Mouse (Mus musculus) cortical plate, adult 2 months (tissue): ENCODE data around the gene Nrtn. TPM values are rescaled to one million over a fixed set of nuclear protein-coding genes. Genes with fewer than 3 reads are reported as not detected.

Experiments used
- H3K27ac ChIP-seq: fragments of 200-500 bp; 2 replicates; pipeline ENCODE4 v1.5.1; 2012; ENCODE audit warnings: low read length, control low read depth, inconsistent platforms; ENCODE audit not compliant: insufficient read depth
- H3K4me1 ChIP-seq: fragments of 200-500 bp; 2 replicates; pipeline ENCODE4 v1.6.1; 2011; ENCODE audit warnings: low read length; ENCODE audit not compliant: control insufficient read depth, insufficient read depth
- H3K4me3 ChIP-seq: fragments of 200-500 bp; 2 replicates; pipeline ENCODE4 v1.5.1; 2011; ENCODE audit warnings: mild to moderate bottlenecking, low read length, control low read depth; ENCODE audit not compliant: insufficient read depth
- CTCF ChIP-seq: fragments of 200-500 bp; IDR thresholded peaks from 2 replicates; pipeline ENCODE4 v1.5.1; 2011; ENCODE audit warnings: mild to moderate bottlenecking, control low read depth, low read length; ENCODE audit not compliant: insufficient read depth; ENCODE audit errors: extremely low read depth
- POLR2A ChIP-seq: fragments of 200-500 bp; IDR thresholded peaks from 2 replicates; pipeline ENCODE4 v1.6.1; 2011; ENCODE audit warnings: mild to moderate bottlenecking, low read length, control low read depth; ENCODE audit not compliant: insufficient read depth; ENCODE audit errors: extremely low read depth
- polyA plus RNA-seq: library from polyadenylated mRNA; depleted of rRNA; stranded (reverse); fragments of >200 nt; gene quantifications from 2 replicates; pipeline ENCODE4 v1.2.3, GENCODE M21; 2012

Gene Nrtn
- polyA plus RNA-seq, 1 experiment: 8.6 TPM

DNA sequence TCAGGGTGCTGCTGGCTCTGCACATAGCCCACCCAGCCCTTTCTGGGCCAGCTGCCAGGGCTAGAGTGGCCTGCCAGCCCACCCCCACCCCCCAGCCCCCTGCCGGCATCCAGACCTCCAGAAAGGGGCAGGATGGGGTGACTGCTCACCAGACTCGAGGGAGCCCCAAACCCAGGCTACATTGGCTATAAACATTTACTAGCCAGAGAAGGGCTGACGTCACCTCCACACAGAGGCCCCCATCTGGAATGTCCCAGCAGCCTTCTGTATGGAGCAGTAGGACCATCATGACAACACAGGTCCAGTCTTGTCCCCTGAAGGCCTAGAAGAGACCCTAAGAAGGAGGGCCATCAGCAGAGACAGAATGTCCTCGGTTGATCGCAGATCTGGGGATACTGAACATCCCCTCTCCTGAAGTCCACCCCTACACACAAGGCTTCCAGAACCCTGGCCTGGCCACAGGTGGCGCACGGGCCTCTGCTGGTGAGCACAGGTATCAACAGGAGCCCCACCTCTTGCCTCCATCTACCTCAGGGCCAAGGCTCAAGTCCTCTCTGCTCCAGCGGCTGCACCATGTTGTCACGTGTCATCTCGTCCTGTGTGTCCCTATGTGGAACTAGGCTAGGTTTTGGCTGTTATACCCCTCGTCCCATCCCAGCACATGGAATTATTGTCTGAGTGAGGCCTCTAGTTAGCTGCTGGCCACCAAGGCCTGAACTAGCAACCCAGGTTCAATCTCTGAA is 33.7 kb downstream of the Nrtn start:
- Histone ChIP-seq H3K4me3 (no peak overlapping the region), H3K4me1 (peaks cover 3% of the 10 kb centered on the region), H3K27ac (no peak overlapping the region)
- TF ChIP-seq POLR2A: no peak
- no peak for TF ChIP-seq CTCF

DNA sequence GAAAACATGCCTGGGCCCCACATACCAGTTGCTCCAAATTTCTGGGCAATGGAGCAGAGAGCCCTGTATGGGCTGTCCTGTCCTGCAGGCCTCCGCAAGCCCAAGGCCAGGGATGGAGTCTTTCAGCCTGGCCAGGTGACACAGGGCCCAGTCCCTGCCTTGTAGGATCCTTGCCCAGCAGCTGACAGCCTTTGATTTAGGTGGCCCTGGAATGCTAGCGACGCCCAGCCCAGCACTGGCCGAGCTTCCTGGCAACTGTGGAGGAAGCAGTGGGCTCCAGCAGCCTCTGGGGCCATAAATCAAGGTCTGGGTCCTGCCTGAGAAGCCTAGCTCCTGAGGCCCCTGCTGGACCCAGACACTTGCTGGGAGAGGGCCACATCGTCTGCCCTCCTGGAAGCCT is 34.9 kb downstream of the Nrtn start:
- H3K4me3 ChIP-seq: no peak overlapping the region
- H3K4me1 ChIP-seq: peaks cover 6% of the 10 kb centered on the region
- TF ChIP-seq CTCF (no peak), POLR2A (no peak)
- no peak overlapping the region for H3K27ac ChIP-seq

GRCm38 (mm10) chr17:56717363-56718058 is 39.8 kb downstream of the Nrtn start, which contains the start of the genes Ndufa11 and Vmac:
Ndufa11 (plus strand) TSS chr17:56717767.
Vmac (minus strand) TSS chr17:56718022.
- Histone ChIP-seq H3K4me3 (peak within 1 kb of the TSS; percentile 84), H3K4me1 (peaks cover 6% of the 10 kb centered on the region), H3K27ac (peak within 1 kb of the TSS; percentile 73)
- TF ChIP-seq POLR2A (peak; percentile 86), CTCF (no peak)

DNA sequence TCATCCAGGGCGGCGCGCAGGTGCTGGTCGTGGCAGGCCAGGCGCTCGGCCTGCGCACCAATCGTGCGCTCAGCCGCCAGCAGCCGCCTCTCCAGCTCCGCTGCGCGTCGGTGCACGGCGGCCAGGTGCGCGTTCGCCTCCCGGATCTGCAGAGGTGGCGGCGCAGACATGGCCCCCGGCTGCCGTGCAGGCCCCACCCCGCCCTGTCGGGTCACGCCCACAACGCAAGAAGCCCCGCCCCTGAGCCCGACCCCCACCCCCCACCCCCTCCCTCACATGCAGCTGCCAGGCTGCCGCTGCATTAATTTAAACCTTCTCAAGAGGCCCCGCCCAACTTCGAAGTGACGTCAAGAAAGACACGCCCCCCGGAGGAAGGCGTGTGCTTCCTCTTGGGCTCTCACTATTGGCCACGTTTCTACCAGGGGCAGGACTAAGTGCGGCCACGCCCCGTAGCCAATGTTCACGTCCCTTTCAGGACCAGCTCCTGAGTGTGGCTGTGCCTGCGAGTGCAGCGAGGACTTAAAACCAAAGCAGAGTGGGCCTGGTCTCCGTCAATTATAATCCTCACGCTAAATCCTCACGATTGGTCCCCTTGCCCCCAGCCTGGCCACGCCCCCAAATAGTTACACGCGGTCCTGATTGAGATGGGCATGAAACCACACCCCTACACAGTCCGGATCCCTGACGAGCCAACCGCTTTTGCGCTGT is 40.5 kb downstream of the Nrtn start:
- peaks cover 6% of the 10 kb centered on the region for H3K4me1 ChIP-seq
- peak overlapping the region; percentile 84 for H3K4me3 ChIP-seq
- no peak for TF ChIP-seq CTCF
- TF ChIP-seq POLR2A: peak; percentile 82; the same call in 1 of the 2 replicates
- H3K27ac ChIP-seq: peak overlapping the region; percentile 73

GRCm38 (mm10) chr17:56715914-56716654 is 41.2 kb downstream of the Nrtn start:
- TF ChIP-seq CTCF (no peak), POLR2A (no peak)
- H3K4me3 ChIP-seq: peak overlapping the region; percentile 84
- H3K4me1 ChIP-seq: peaks cover 6% of the 10 kb centered on the region

GRCm38 (mm10) chr17:56715360-56715759 is 42.0 kb downstream of the Nrtn start:
- Histone ChIP-seq H3K27ac (no peak overlapping the region), H3K4me1 (peaks cover 6% of the 10 kb centered on the region), H3K4me3 (peak overlapping the region; percentile 84; the same call in 1 of the 2 replicates)
- TF ChIP-seq CTCF (no peak), POLR2A (no peak)

More at GRCm38 (mm10) chr17:56715914-56716654, 41.2 kb downstream of the Nrtn start:
- H3K27ac ChIP-seq: peak overlapping the region; percentile 73

GRCm38 (mm10) chr17:56709708-56710107 is 47.6 kb downstream of the Nrtn start:
- Histone ChIP-seq H3K27ac (no peak overlapping the region), H3K4me3 (no peak overlapping the region), H3K4me1 (no peaks in the 10 kb centered on the region)
- no peak for TF ChIP-seq CTCF
- TF ChIP-seq POLR2A: no peak

DNA sequence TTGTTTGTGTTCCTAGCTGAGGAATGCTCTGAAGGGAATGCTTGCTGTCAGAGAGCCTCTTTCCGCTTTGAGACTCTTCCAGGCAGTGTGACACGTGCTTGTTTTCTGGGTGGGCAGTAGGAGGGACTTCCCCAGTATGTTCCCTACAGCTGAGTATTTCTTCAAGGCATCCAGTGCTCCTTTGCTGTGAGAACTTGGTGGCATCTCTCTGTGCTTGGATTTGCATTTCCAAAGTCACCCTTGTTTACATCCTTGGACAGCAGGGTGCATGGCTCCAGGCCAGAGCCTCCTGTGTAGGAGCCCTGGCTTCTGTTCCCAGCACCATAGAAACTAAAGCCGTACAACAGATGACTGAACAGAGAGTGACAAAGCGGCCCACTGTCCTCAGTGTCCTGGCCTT is 48.6 kb downstream of the Nrtn start:
- no peak overlapping the region for H3K27ac ChIP-seq
- H3K4me3 ChIP-seq: no peak overlapping the region
- no peaks in the 10 kb centered on the region for H3K4me1 ChIP-seq
- TF ChIP-seq POLR2A (no peak), CTCF (no peak)

DNA sequence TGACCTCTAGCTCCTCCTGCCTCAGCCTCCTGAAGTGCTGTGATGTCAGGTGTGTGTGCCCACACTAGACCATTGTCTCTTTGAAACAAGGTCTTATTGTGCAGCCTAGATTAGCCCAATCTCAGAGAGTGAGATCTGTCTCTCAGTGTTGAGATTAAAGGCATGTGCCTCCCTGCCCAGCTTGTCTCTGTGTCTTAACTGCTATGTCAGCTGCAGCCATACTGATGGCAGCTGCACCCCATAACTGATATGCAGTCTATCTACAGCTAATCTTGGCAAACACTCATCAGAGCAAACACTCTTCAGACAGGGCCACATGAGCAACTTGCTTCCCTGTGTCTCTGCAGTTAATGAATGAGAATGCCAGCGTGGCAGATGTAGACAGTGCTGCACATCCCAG is 50.8 kb downstream of the Nrtn start:
- Histone ChIP-seq H3K27ac (no peak overlapping the region), H3K4me1 (no peaks in the 10 kb centered on the region; the same call in 1 of the 2 replicates), H3K4me3 (no peak overlapping the region)
- TF ChIP-seq POLR2A (no peak), CTCF (no peak)
